Mouse (Mus musculus) lung, embryonic 14.5 days (tissue): ENCODE measurements at regions not wholly inside any gene's neighbourhood (a gene's known extent, or its start where the extent isn't known, plus 50 kb on each side); places are given as distances from the start of the nearest gene placed in this dataset.

ENCODE experiments used
- ATAC-seq: fragments of 200-750 bp; cut with Nextera tagmentation; 2 replicates; pipeline ENCODE4 v1.8.0; 2017; ENCODE audit warnings: mild to moderate bottlenecking, moderate TSS enrichment, moderate library complexity; ENCODE audit not compliant: insufficient read depth
- DNase-seq: peaks from one replicate; pipeline ENCODE4 v3.0.0-alpha.2; 2015
- H3K27ac ChIP-seq: fragments of 300-500 bp; sonication (generic); 2 replicates; pipeline ENCODE4 v1.5.1; 2014; ENCODE audit warnings: low read depth, mild to moderate bottlenecking, moderate library complexity
- H3K27me3 ChIP-seq: fragments of 300-500 bp; sonication (generic); 2 replicates; pipeline ENCODE4 v1.6.1; 2014; ENCODE audit warnings: low read length, control low read depth; ENCODE audit not compliant: insufficient read depth
- H3K36me3 ChIP-seq: fragments of 300-500 bp; sonication (generic); 2 replicates; pipeline ENCODE4 v1.6.1; 2014; ENCODE audit warnings: control low read depth; ENCODE audit not compliant: insufficient read depth
- H3K4me1 ChIP-seq: fragments of 300-500 bp; sonication (generic); 2 replicates; pipeline ENCODE4 v1.6.1; 2014; ENCODE audit warnings: antibody characterized with exemption, control low read depth; ENCODE audit not compliant: insufficient read depth
- H3K4me2 ChIP-seq: fragments of 300-500 bp; sonication (generic); 2 replicates; pipeline ENCODE4 v1.6.1; 2014; ENCODE audit warnings: mild to moderate bottlenecking
- H3K4me3 ChIP-seq: fragments of 300-500 bp; sonication (generic); 2 replicates; pipeline ENCODE4 v1.5.1; 2014; ENCODE audit warnings: low read depth, low read length
- H3K9ac ChIP-seq: fragments of 300-500 bp; sonication (generic); 2 replicates; pipeline ENCODE4 v1.6.1; 2014
- H3K9me3 ChIP-seq: fragments of 300-500 bp; sonication (generic); 2 replicates; pipeline ENCODE4 v1.6.1; 2016; ENCODE audit warnings: low read depth, low read length, control low read depth
- CTCF ChIP-seq: IDR thresholded peaks from 2 replicates; pipeline ENCODE4 v1.5.1; 2016; ENCODE audit warnings: antibody characterized with exemption, low read depth

DNA sequence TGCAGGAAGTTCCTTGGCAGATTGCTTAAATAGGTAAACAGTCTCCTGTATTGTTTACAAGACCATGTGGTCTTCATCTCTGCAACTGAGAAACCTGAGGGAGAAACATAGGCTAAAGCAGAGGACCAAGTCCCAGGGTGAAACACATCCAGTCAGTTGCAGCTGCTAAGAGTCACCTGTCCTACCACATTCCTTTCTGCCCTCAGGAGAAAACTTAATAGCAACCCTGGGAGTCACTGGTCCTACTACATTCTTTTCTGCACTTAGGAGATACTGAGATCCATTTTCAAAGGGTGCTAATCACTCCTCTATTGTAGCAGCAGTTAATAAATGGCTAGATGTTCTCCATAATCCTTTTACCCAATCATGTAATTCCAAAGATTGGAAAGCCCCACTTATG, 168.2 kb upstream of the Actrt1 start:
- Histone ChIP-seq H3K36me3 (no peaks in the 10 kb centered on the region), H3K27me3 (no peaks in the 10 kb centered on the region), H3K9me3 (no peaks in the 10 kb centered on the region), H3K4me2 (no peak overlapping the region), H3K27ac (no peak overlapping the region), H3K9ac (no peak overlapping the region), H3K4me1 (no peaks in the 10 kb centered on the region), H3K4me3 (no peak overlapping the region)
- DNase-seq, result peak; percentile 1
- peak; percentile 82 for ATAC-seq
- no peak for TF ChIP-seq CTCF
